ENCODE assay signal across 7 mouse cellular contexts in the genomic region with DNA sequence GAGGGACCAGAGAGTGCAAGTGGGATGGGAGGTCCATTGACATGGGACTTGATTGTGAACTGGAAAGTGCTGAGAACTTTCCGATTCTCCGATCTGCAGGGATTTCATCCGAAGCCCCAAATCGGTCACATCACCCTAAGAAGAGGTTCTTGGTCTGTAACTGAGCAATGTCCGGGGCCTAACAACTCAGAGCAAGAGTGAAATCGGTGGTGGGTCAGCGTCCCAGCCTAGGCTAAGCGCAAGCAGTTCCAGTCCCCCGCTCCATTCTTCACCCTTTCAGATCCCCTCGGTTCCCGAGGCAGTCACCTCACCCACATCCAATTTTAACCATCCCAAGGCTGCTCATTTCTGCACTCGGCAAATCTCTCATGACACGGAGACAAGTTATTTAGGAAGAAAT. TPM values are rescaled to one million over a fixed set of nuclear protein-coding genes. Genes with fewer than 3 reads are reported as not detected.
DNase-seq lines count a peak whose midpoint lies in the region; ATAC-seq and TF ChIP-seq lines count a peak whose summit lies in the region.

No protein-coding gene starts in this region.

- H3K4me2 ChIP-seq in forebrain, embryonic 13.5 days = peak overlapping the region; percentile 74
- peak overlapping the region; percentile 79 for H3K4me2 ChIP-seq in limb, embryonic 13.5 days (replicated peaks)

- H3K27ac ChIP-seq in forebrain, embryonic 13.5 days = peak overlapping the region; percentile 94
- peak overlapping the region; percentile 93 for H3K27ac ChIP-seq in limb, embryonic 13.5 days
- H3K27ac ChIP-seq in olfactory bulb, adult 2 months (ENCODE audit: insufficient read depth, low read depth, low read length) = peak overlapping the region; percentile 92

- peak overlapping the region; percentile 91 for H3K9ac ChIP-seq in forebrain, embryonic 13.5 days
- peak overlapping the region; percentile 88 for H3K9ac ChIP-seq in limb, embryonic 13.5 days

- no peaks in the 10 kb centered on the region for H3K27me3 ChIP-seq in megakaryocyte, embryonic 14.5 days (replicated peaks)
- H3K27me3 ChIP-seq in forebrain, embryonic 13.5 days = no peaks in the 10 kb centered on the region
- no peaks in the 10 kb centered on the region for H3K27me3 ChIP-seq in limb, embryonic 13.5 days

- no peak for ATAC-seq in megakaryocyte, adult 5-6 weeks (ENCODE audit: poor library complexity, severe bottlenecking)
- no peak for ATAC-seq in forebrain, embryonic 13.5 days
- ATAC-seq in limb, embryonic 13.5 days (ENCODE audit: low FRiP score, low read depth) = no peak

- no peak for TF ChIP-seq POLR2A in olfactory bulb, adult 2 months (IDR thresholded peaks at IDR 0.05; ENCODE audit: insufficient read depth, low read depth, low read length)

- no peak for DNase-seq in urinary bladder, postnatal 10 days (ENCODE audit: low spot score)
- no peak for DNase-seq in retina, embryonic 14.5 days (ENCODE audit: low spot score)

- WGBS in forebrain, embryonic 13.5 days = 2% methylated on average over 13 of the region's 13 CpGs
- WGBS in limb, embryonic 13.5 days = 0% methylated on average over 13 of the region's 13 CpGs
- under 1% methylated on average over 13 of the region's 13 CpGs for whole genome bisulfite sequencing in olfactory bulb, adult 2 months

- no peaks in the 10 kb centered on the region for H3K36me3 ChIP-seq in megakaryocyte, embryonic 14.5 days (replicated peaks; ENCODE audit: low read length)
- H3K36me3 ChIP-seq in forebrain, embryonic 13.5 days (ENCODE audit: poor library complexity, severe bottlenecking) = no peaks in the 10 kb centered on the region
- H3K36me3 ChIP-seq in limb, embryonic 13.5 days = no peaks in the 10 kb centered on the region

- TF ChIP-seq CTCF in olfactory bulb, adult 2 months (IDR thresholded peaks at IDR 0.05; ENCODE audit: insufficient read depth, low read depth, low read length) = no peak

- no peaks in the 10 kb centered on the region for H3K9me3 ChIP-seq in megakaryocyte, embryonic 14.5 days
- no peaks in the 10 kb centered on the region for H3K9me3 ChIP-seq in forebrain, embryonic 13.5 days (replicated peaks)
- no peaks in the 10 kb centered on the region for H3K9me3 ChIP-seq in limb, embryonic 13.5 days

- H3K4me1 ChIP-seq in megakaryocyte, embryonic 14.5 days = peaks cover 75% of the 10 kb centered on the region
- H3K4me1 ChIP-seq in forebrain, embryonic 13.5 days = peaks cover 47% of the 10 kb centered on the region
- peaks cover 35% of the 10 kb centered on the region for H3K4me1 ChIP-seq in limb, embryonic 13.5 days
- peaks cover 32% of the 10 kb centered on the region for H3K4me1 ChIP-seq in olfactory bulb, adult 2 months (ENCODE audit: control insufficient read depth, insufficient read depth, low read length)

- peak overlapping the region; percentile 98 for H3K4me3 ChIP-seq in megakaryocyte, embryonic 14.5 days (replicated peaks)
- peak overlapping the region; percentile 63 for H3K4me3 ChIP-seq in forebrain, embryonic 13.5 days
- peak overlapping the region; percentile 58 for H3K4me3 ChIP-seq in limb, embryonic 13.5 days
- H3K4me3 ChIP-seq in olfactory bulb, adult 2 months (ENCODE audit: insufficient read depth, low read depth, low read length) = peak overlapping the region; percentile 52

RNA-seq across cellular contexts. Expression of a gene that starts 0.5 kb away (rescaled TPM):
- 40.2 and 62.0 TPM in 2 replicates for polyA plus RNA-seq in megakaryocyte, embryonic 14.5 days (2012; ENCODE audit: insufficient read depth, low replicate concordance)
- total RNA-seq in megakaryocyte, adult 5-6 weeks (2015) = 13.2 and 15.7 TPM in 2 replicates
- 11.4 and 26.6 TPM in 2 replicates for total RNA-seq in megakaryocyte, adult 5-6 weeks (2017)
- polyA plus RNA-seq in forebrain, embryonic 13.5 days (2015; fragmentation: Nextera tagmentation; extraction: Ambion mirVana) = 55.1 and 57.2 TPM in 2 replicates
- 46.4 and 52.0 TPM in 2 replicates for polyA plus RNA-seq in limb, embryonic 13.5 days (2015; fragmentation: Nextera tagmentation; extraction: Ambion mirVana)
- not detected in 2 replicates for polyA plus RNA-seq in olfactory bulb, adult 2 months (2012; ENCODE audit: insufficient read depth, insufficient read length, low replicate concordance, missing spikeins)

RNA-seq across cellular contexts. Expression of a gene that starts 10.6 kb away (rescaled TPM):
- 60.9 and 88.1 TPM in 2 replicates for polyA plus RNA-seq in megakaryocyte, embryonic 14.5 days (2012; ENCODE audit: insufficient read depth, low replicate concordance)
- total RNA-seq in megakaryocyte, adult 5-6 weeks (2015) = 18.8 and 20.5 TPM in 2 replicates
- 17.7 and 20.2 TPM in 2 replicates for total RNA-seq in megakaryocyte, adult 5-6 weeks (2017)
- polyA plus RNA-seq in forebrain, embryonic 13.5 days (2015; fragmentation: Nextera tagmentation; extraction: Ambion mirVana) = 6.6 and 7.9 TPM in 2 replicates
- polyA plus RNA-seq in limb, embryonic 13.5 days (2015; fragmentation: Nextera tagmentation; extraction: Ambion mirVana) = 9.5 and 9.6 TPM in 2 replicates
- not detected in 2 replicates for polyA plus RNA-seq in olfactory bulb, adult 2 months (2012; ENCODE audit: insufficient read depth, insufficient read length, low replicate concordance, missing spikeins)

RNA-seq across cellular contexts. Expression of a gene that starts 18.2 kb away (rescaled TPM):
- 61.5 and 159 TPM in 2 replicates for polyA plus RNA-seq in megakaryocyte, embryonic 14.5 days (2012; ENCODE audit: insufficient read depth, low replicate concordance)
- 53.9 and 66.6 TPM in 2 replicates for total RNA-seq in megakaryocyte, adult 5-6 weeks (2015)
- total RNA-seq in megakaryocyte, adult 5-6 weeks (2017) = 11.2 and 21.8 TPM in 2 replicates
- polyA plus RNA-seq in forebrain, embryonic 13.5 days (2015; fragmentation: Nextera tagmentation; extraction: Ambion mirVana) = 110 and 124 TPM in 2 replicates
- 82.8 and 88.6 TPM in 2 replicates for polyA plus RNA-seq in limb, embryonic 13.5 days (2015; fragmentation: Nextera tagmentation; extraction: Ambion mirVana)
- 348 and 768 TPM in 2 replicates for polyA plus RNA-seq in olfactory bulb, adult 2 months (2012; ENCODE audit: insufficient read depth, insufficient read length, low replicate concordance, missing spikeins)

RNA-seq across cellular contexts. Expression of a gene that starts 24.6 kb away (rescaled TPM):
- 41.3 and 65.2 TPM in 2 replicates for polyA plus RNA-seq in megakaryocyte, embryonic 14.5 days (2012; ENCODE audit: insufficient read depth, low replicate concordance)
- 105 and 116 TPM in 2 replicates for total RNA-seq in megakaryocyte, adult 5-6 weeks (2015)
- 116 and 125 TPM in 2 replicates for total RNA-seq in megakaryocyte, adult 5-6 weeks (2017)
- 143 and 149 TPM in 2 replicates for polyA plus RNA-seq in forebrain, embryonic 13.5 days (2015; fragmentation: Nextera tagmentation; extraction: Ambion mirVana)
- polyA plus RNA-seq in limb, embryonic 13.5 days (2015; fragmentation: Nextera tagmentation; extraction: Ambion mirVana) = 140 and 141 TPM in 2 replicates
- not detected in 2 replicates for polyA plus RNA-seq in olfactory bulb, adult 2 months (2012; ENCODE audit: insufficient read depth, insufficient read length, low replicate concordance, missing spikeins)

RNA-seq across cellular contexts. Expression of a gene that starts 24.9 kb away (rescaled TPM):
- polyA plus RNA-seq in megakaryocyte, embryonic 14.5 days (2012; ENCODE audit: insufficient read depth, low replicate concordance) = 42.3 and 83.5 TPM in 2 replicates
- 6.7 and 12.5 TPM in 2 replicates for total RNA-seq in megakaryocyte, adult 5-6 weeks (2015)
- 7.9 and 8.5 TPM in 2 replicates for total RNA-seq in megakaryocyte, adult 5-6 weeks (2017)
- polyA plus RNA-seq in forebrain, embryonic 13.5 days (2015; fragmentation: Nextera tagmentation; extraction: Ambion mirVana) = 6.0 and 6.4 TPM in 2 replicates
- 9.3 and 12.0 TPM in 2 replicates for polyA plus RNA-seq in limb, embryonic 13.5 days (2015; fragmentation: Nextera tagmentation; extraction: Ambion mirVana)
- not detected in 2 replicates for polyA plus RNA-seq in olfactory bulb, adult 2 months (2012; ENCODE audit: insufficient read depth, insufficient read length, low replicate concordance, missing spikeins)

Comparison
In these comparisons a context has a peak if more than half of its experiments do, and no peak if none do; other contexts are left out.
1. RNA of a gene that starts 0.5 kb away (polyA plus RNA-seq): 55.1 to 57.2 TPM in forebrain, embryonic 13.5 days, 46.4 to 52.0 TPM in limb, embryonic 13.5 days and 40.2 to 62.0 TPM in megakaryocyte, embryonic 14.5 days; not detected in olfactory bulb, adult 2 months; every median in the first group is over 10 times any median in the second.
2. Peak in every context shown above with its lines, with median percentiles within 50 percentile points of each other: H3K4me3 ChIP-seq and H3K27ac ChIP-seq.